Mouse (Mus musculus) T-cell, adult 2 months (primary cell): ENCODE measurements around the gene Cacna1c.
"Not testable (repeated sequence)": the region's sequence is repeated elsewhere in the genome, so short reads cannot be mapped to it uniquely, and the experiment has no call there.

Source experiments
- DNase-seq: peaks from one replicate; pipeline ENCODE4 v3.0.0; 2022; ENCODE audit warnings: low spot score

Cacna1c gene

GRCm38 (mm10) chr6:119206006-119206405, 9.8 kb upstream of the Cacna1c start:
- DNase-seq, result not testable (repeated sequence)

GRCm38 (mm10) chr6:119204915-119205314, 8.7 kb upstream of the Cacna1c start:
- DNase-seq, result no peak

GRCm38 (mm10) chr6:119204286-119204685, 8.1 kb upstream of the Cacna1c start:
- DNase-seq, result no peak

GRCm38 (mm10) chr6:119201575-119201974, 5.4 kb upstream of the Cacna1c start:
- no peak for DNase-seq

- no peak for DNase-seq
Measured at GRCm38 (mm10) chr6:119200362-119200761, 4.1 kb upstream of the Cacna1c start.

- no peak for DNase-seq
Measured at GRCm38 (mm10) chr6:119199274-119199879, 3.2 kb upstream of the Cacna1c start.

GRCm38 (mm10) chr6:119198534-119199273, 2.5 kb upstream of the Cacna1c start:
- DNase-seq, result peak; percentile 14

GRCm38 (mm10) chr6:119194601-119195000, 1.6 kb downstream of the Cacna1c start:
- no peak for DNase-seq

GRCm38 (mm10) chr6:119194161-119194560, 2.1 kb downstream of the Cacna1c start:
- no peak for DNase-seq

- no peak for DNase-seq
Measured at GRCm38 (mm10) chr6:119193571-119194154, 2.6 kb downstream of the Cacna1c start.

- DNase-seq, result no peak
Measured at GRCm38 (mm10) chr6:119191478-119191877, 4.7 kb downstream of the Cacna1c start.

GRCm38 (mm10) chr6:119187631-119188030, 8.6 kb downstream of the Cacna1c start:
- DNase-seq, result no peak

- no peak for DNase-seq
Measured at GRCm38 (mm10) chr6:119186658-119187057, 9.6 kb downstream of the Cacna1c start.

- no peak for DNase-seq
Measured at GRCm38 (mm10) chr6:119183781-119184180, 12.4 kb downstream of the Cacna1c start.

- DNase-seq, result no peak
Measured at GRCm38 (mm10) chr6:119182211-119182610, 14.0 kb downstream of the Cacna1c start.

GRCm38 (mm10) chr6:119180188-119180587, 16.0 kb downstream of the Cacna1c start:
- no peak for DNase-seq

GRCm38 (mm10) chr6:119177101-119177500, 19.1 kb downstream of the Cacna1c start:
- no peak for DNase-seq

- no peak for DNase-seq
Measured at GRCm38 (mm10) chr6:119176103-119176502, 20.1 kb downstream of the Cacna1c start.

GRCm38 (mm10) chr6:119175078-119175853, 21.0 kb downstream of the Cacna1c start, which contains the start of gene Dcp1b:
Gene Dcp1b (plus strand): TSS chr6:119175253.
- DNase-seq, result peak; percentile 88

- no peak for DNase-seq
Measured at GRCm38 (mm10) chr6:119174307-119175074, 21.7 kb downstream of the Cacna1c start.

- DNase-seq, result no peak
Measured at GRCm38 (mm10) chr6:119165677-119166076, 30.5 kb downstream of the Cacna1c start.

GRCm38 (mm10) chr6:119145109-119145508, 51.1 kb downstream of the Cacna1c start:
- DNase-seq, result no peak
